16 mouse cellular contexts compared by ENCODE assay signal in genomic region chr9:77586806-77587591, GRCm38 (mm10). TPM values are rescaled to one million over a fixed set of nuclear protein-coding genes. Genes with fewer than 3 reads are reported as not detected.
DNase-seq lines count a peak whose midpoint lies in the region; ATAC-seq and TF ChIP-seq lines count a peak whose summit lies in the region.
"Had no signal": no experiment of that assay in that cellular context is flagged by ENCODE, and none has a peak within 500 bp of the region (broad histone marks: within the 10 kb centered on the region; RNA-seq: fewer than 3 reads in every experiment).

No protein-coding gene starts in this region.

- peak overlapping the region; percentile 10; the same call in 1 of the 2 replicates for H3K27ac ChIP-seq in midbrain, embryonic 10.5 days (replicated peaks)
- H3K27ac ChIP-seq in midbrain, embryonic 11.5 days (ENCODE audit: low read depth, low read length) = no peak overlapping the region
- H3K27ac ChIP-seq in CH12.LX (ENCODE audit: insufficient read depth, low read depth) = peak overlapping the region; percentile 68
- H3K27ac ChIP-seq in forebrain, embryonic 12.5 days = 0 out of 2 replicates have a peak overlapping the region, but pooled peaks have one; percentile 21
- peak overlapping the region; percentile 48; the same call in 1 of the 2 replicates for H3K27ac ChIP-seq in stomach, embryonic 15.5 days
- H3K27ac ChIP-seq: intestine, embryonic 15.5 days; kidney, postnatal 0 days; macrophage; neural tube, embryonic 15.5 days had no signal

- no peaks in the 10 kb centered on the region for H3K36me3 ChIP-seq in midbrain, embryonic 10.5 days
- no peaks in the 10 kb centered on the region for H3K36me3 ChIP-seq in midbrain, embryonic 11.5 days (ENCODE audit: control insufficient read depth, insufficient read depth, low read length)
- H3K36me3 ChIP-seq in CH12.LX (replicated peaks in 1 of 2; ENCODE audit: control insufficient read depth in 1 of 2, insufficient read depth in 1 of 2, low read length in 1 of 2) = no peaks in the 10 kb centered on the region
- no peaks in the 10 kb centered on the region for H3K36me3 ChIP-seq in forebrain, embryonic 12.5 days (replicated peaks)
- H3K36me3 ChIP-seq in stomach, embryonic 15.5 days = no peaks in the 10 kb centered on the region
- H3K36me3 ChIP-seq: intestine, embryonic 15.5 days; neural tube, embryonic 15.5 days had no signal

- peak; percentile 98 for TF ChIP-seq EP300 in CH12.LX (IDR thresholded peaks at IDR 0.05; ENCODE audit: low read length)

- H3K79me2 ChIP-seq in CH12.LX (replicated peaks; ENCODE audit: control insufficient read depth, extremely low read depth, insufficient read depth, poor library complexity, severe bottlenecking) = no peaks in the 10 kb centered on the region

- no peaks in the 10 kb centered on the region for H3K9me3 ChIP-seq in midbrain, embryonic 10.5 days (replicated peaks)
- no peaks in the 10 kb centered on the region for H3K9me3 ChIP-seq in midbrain, embryonic 11.5 days (ENCODE audit: control insufficient read depth, low read length)
- H3K9me3 ChIP-seq in CH12.LX (replicated peaks; ENCODE audit: low read length) = peaks cover 3% of the 10 kb centered on the region
- H3K9me3 ChIP-seq in forebrain, embryonic 12.5 days = no peaks in the 10 kb centered on the region
- no peaks in the 10 kb centered on the region for H3K9me3 ChIP-seq in stomach, embryonic 15.5 days
- H3K9me3 ChIP-seq: intestine, embryonic 15.5 days; neural tube, embryonic 15.5 days had no signal

- TF ChIP-seq CTCF in CH12.LX (conservative IDR thresholded peaks at IDR 0.05 in 1 of 2, IDR thresholded peaks at IDR 0.05 in 1 of 2; ENCODE audit: low read depth in 2 of 2, low read length in 2 of 2) = no peak

- in situ Hi-C loops in CH12.LX (cut with MboI; ENCODE audit: low pct_ligation_motif_present, low pct_unique_long_range_greater_than_20kb, low sequenced_read_pairs) = no loop called here

- peaks cover 16% of the 10 kb centered on the region for H3K4me1 ChIP-seq in midbrain, embryonic 10.5 days
- no peaks in the 10 kb centered on the region; the same call in 1 of the 2 replicates for H3K4me1 ChIP-seq in midbrain, embryonic 11.5 days (ENCODE audit: control insufficient read depth, insufficient read depth, low read length)
- peaks cover 7 to 25% of the 10 kb centered on the region in 2 experiments for H3K4me1 ChIP-seq in CH12.LX (ENCODE audit: control insufficient read depth in 1 of 2, insufficient read depth in 2 of 2)
- peaks cover 16% of the 10 kb centered on the region for H3K4me1 ChIP-seq in forebrain, embryonic 12.5 days
- no peaks in the 10 kb centered on the region for H3K4me1 ChIP-seq in stomach, embryonic 15.5 days
- H3K4me1 ChIP-seq: intestine, embryonic 15.5 days; neural tube, embryonic 15.5 days had no signal

- DNase-seq in midbrain, embryonic 10.5 days (ENCODE audit: low spot score) = no peak
- no peak for DNase-seq in midbrain, embryonic 11.5 days (ENCODE audit: low spot score, missing footprints)
- DNase-seq in CH12.LX (ENCODE audit: extremely low read depth) = peak; percentile 93
- DNase-seq in adipocyte (ENCODE audit: low spot score) = no peak
- DNase-seq: cerebellum, adult 2 months; heart, postnatal 36 days; layer of hippocampus, adult 9-11 months; left cerebral cortex, postnatal 4 days had no signal

- WGBS in midbrain, embryonic 10.5 days = 56% methylated on average over 6 of the region's 6 CpGs
- WGBS in midbrain, embryonic 11.5 days = 52% methylated on average over 6 of the region's 6 CpGs
- 23% methylated on average over 6 of the region's 6 CpGs for WGBS in forebrain, embryonic 12.5 days
- 65% methylated on average over 6 of the region's 6 CpGs for WGBS in stomach, embryonic 15.5 days

- TF ChIP-seq RAD21 in CH12.LX (IDR thresholded peaks at IDR 0.05; ENCODE audit: low read depth, low read length) = peak; percentile 14

- no peak overlapping the region for H3K4me3 ChIP-seq in midbrain, embryonic 10.5 days
- H3K4me3 ChIP-seq in midbrain, embryonic 11.5 days (ENCODE audit: low read depth, low read length) = no peak overlapping the region
- H3K4me3 ChIP-seq in CH12.LX (replicated peaks in 1 of 3; ENCODE audit: low read depth in 2 of 3, low read length in 2 of 3, poor library complexity in 1 of 3) = peak overlapping the region in 1 of 3 experiments; percentile 0
- no peak overlapping the region for H3K4me3 ChIP-seq in forebrain, embryonic 12.5 days (replicated peaks)
- H3K4me3 ChIP-seq in stomach, embryonic 15.5 days (replicated peaks) = no peak overlapping the region
- H3K4me3 ChIP-seq: erythroblast, embryonic 14.5 days; intestine, embryonic 15.5 days; neural tube, embryonic 15.5 days had no signal

- no peak overlapping the region for H3K9ac ChIP-seq in midbrain, embryonic 11.5 days (ENCODE audit: low read length)
- peak overlapping the region; percentile 18 for H3K9ac ChIP-seq in CH12.LX (ENCODE audit: insufficient read depth, low read depth)
- no peak overlapping the region for H3K9ac ChIP-seq in forebrain, embryonic 12.5 days
- H3K9ac ChIP-seq in stomach, embryonic 15.5 days = no peak overlapping the region
- H3K9ac ChIP-seq: intestine, embryonic 15.5 days; neural tube, embryonic 15.5 days had no signal

- ATAC-seq in midbrain, embryonic 11.5 days (ENCODE audit: low FRiP score) = no peak
- peak; percentile 27; the same call in 1 of the 2 replicates for ATAC-seq in forebrain, embryonic 12.5 days (ENCODE audit: low FRiP score)
- no peak for ATAC-seq in stomach, embryonic 15.5 days (ENCODE audit: insufficient read depth, low FRiP score, low read depth)
- no peak for ATAC-seq in granulocyte monocyte progenitor cell, adult 5-6 weeks (replicated peaks; ENCODE audit: poor library complexity, severe bottlenecking)
- ATAC-seq: intestine, embryonic 15.5 days had no signal

- peak; percentile 53 for TF ChIP-seq POLR2A in CH12.LX (IDR thresholded peaks at IDR 0.05; ENCODE audit: low read depth, low read length)

- dilution Hi-C loops in CH12.LX (cut with MboI; ENCODE audit: extremely low pct_ligation_motif_present, extremely low pct_unique_long_range_greater_than_20kb, low sequenced_read_pairs) = no loop called here

- H3K27me3 ChIP-seq in midbrain, embryonic 10.5 days (ENCODE audit: low read depth, poor library complexity, severe bottlenecking) = no peaks in the 10 kb centered on the region
- H3K27me3 ChIP-seq in midbrain, embryonic 11.5 days (ENCODE audit: control insufficient read depth, insufficient read depth, low read length) = no peaks in the 10 kb centered on the region
- no peaks in the 10 kb centered on the region for H3K27me3 ChIP-seq in CH12.LX (replicated peaks)
- H3K27me3 ChIP-seq in forebrain, embryonic 12.5 days = no peaks in the 10 kb centered on the region
- H3K27me3 ChIP-seq in stomach, embryonic 15.5 days (replicated peaks) = no peaks in the 10 kb centered on the region
- H3K27me3 ChIP-seq: intestine, embryonic 15.5 days; neural tube, embryonic 15.5 days had no signal

- H3K4me2 ChIP-seq in midbrain, embryonic 11.5 days = no peak overlapping the region
- peak overlapping the region; percentile 48 for H3K4me2 ChIP-seq in CH12.LX (ENCODE audit: insufficient read depth, low read depth, poor library complexity, severe bottlenecking)
- H3K4me2 ChIP-seq in forebrain, embryonic 12.5 days = no peak overlapping the region
- H3K4me2 ChIP-seq in stomach, embryonic 15.5 days = no peak overlapping the region
- H3K4me2 ChIP-seq: intestine, embryonic 15.5 days; neural tube, embryonic 15.5 days had no signal

TF ChIP-seq in CH12.LX, 34 proteins besides CTCF, POLR2A, EP300 and RAD21 (continues in another document):
- TF ChIP-seq CHD2 (IDR thresholded peaks at IDR 0.05; ENCODE audit: low read length) (peak; percentile 84), TCF12 (IDR thresholded peaks at IDR 0.05; ENCODE audit: low read depth, low read length) (peak; percentile 92), MXI1 (IDR thresholded peaks at IDR 0.05; ENCODE audit: low read depth, low read length) (peak; percentile 74; the same call in 1 of the 2 replicates), E2F4 (IDR thresholded peaks at IDR 0.05; ENCODE audit: insufficient replicate concordance, low read depth, low read length) (no peak), MYC (IDR thresholded peaks at IDR 0.05; ENCODE audit: low read depth, low read length) (peak; percentile 70), MAFK (IDR thresholded peaks at IDR 0.05; ENCODE audit: insufficient replicate concordance, low read length) (peak; percentile 73), IRF4 (IDR thresholded peaks at IDR 0.05; ENCODE audit: low read depth, low read length) (peak; percentile 100), MAZ (IDR thresholded peaks at IDR 0.05; ENCODE audit: low read depth, low read length) (peak; percentile 71; the same call in 1 of the 2 replicates), ZNF384 (IDR thresholded peaks at IDR 0.05; ENCODE audit: low read depth, low read length) (0 out of 2 replicates have a peak, but pooled peaks have one; percentile 11), JUND (conservative IDR thresholded peaks at IDR 0.05; ENCODE audit: low read depth, low read length) (peak; percentile 98), JUN (IDR thresholded peaks at IDR 0.05; ENCODE audit: insufficient read depth, low read depth, low read length) (peak; percentile 95)

RNA-seq across cellular contexts. Expression of gene Lrrc1, which starts 42.3 kb away (rescaled TPM):
- 5.8 and 6.5 TPM in 2 replicates for polyA plus RNA-seq in midbrain, embryonic 10.5 days (2016; fragmentation: Nextera tagmentation; extraction: Ambion mirVana)
- polyA plus RNA-seq in midbrain, embryonic 11.5 days (2014; fragmentation: Nextera tagmentation; extraction: Ambion mirVana) = 5.0 and 6.6 TPM in 2 replicates
- total RNA-seq in CH12.LX (2012; rRNA removed) (12.5 and 15.4 TPM in 2 replicates), CH12.LX (2014; rRNA removed) (15.7 and 15.8 TPM in 2 replicates)
- 14.9 and 15.8 TPM in 2 replicates for polyA plus RNA-seq in CH12.LX (2012; ENCODE audit: insufficient read length, low read depth)
- 18.1 and 21.4 TPM in 2 replicates for polyA plus RNA-seq in forebrain, embryonic 12.5 days (2016; fragmentation: Nextera tagmentation; extraction: Ambion mirVana)
- 17.3 and 17.5 TPM in 2 replicates for polyA plus RNA-seq in stomach, embryonic 15.5 days (2015; fragmentation: Nextera tagmentation; extraction: Ambion mirVana)
- 16.3 and 17.1 TPM in 2 replicates for total RNA-seq in granulocyte monocyte progenitor cell, adult 5-6 weeks (2014; fragmentation: Nextera tagmentation)
- 9.5 and 10.9 TPM in 2 replicates for total RNA-seq in granulocyte monocyte progenitor cell, adult 5-6 weeks (2017)

RNA-seq across cellular contexts. Expression of gene Klhl31, which starts 49.3 kb away (rescaled TPM):
- 0.36 and 0.39 TPM in 2 replicates for polyA plus RNA-seq in midbrain, embryonic 10.5 days (2016; fragmentation: Nextera tagmentation; extraction: Ambion mirVana)
- polyA plus RNA-seq in midbrain, embryonic 11.5 days (2014; fragmentation: Nextera tagmentation; extraction: Ambion mirVana) = 0.14 and 0.32 TPM in 2 replicates
- not detected in 2 replicates for total RNA-seq in CH12.LX (2012; rRNA removed)
- total RNA-seq in CH12.LX (2014; rRNA removed) = not detected in 2 replicates
- polyA plus RNA-seq in CH12.LX (2012; ENCODE audit: insufficient read length, low read depth) = not detected in 2 replicates
- polyA plus RNA-seq in forebrain, embryonic 12.5 days (2016; fragmentation: Nextera tagmentation; extraction: Ambion mirVana) = 0.19 and 0.24 TPM in 2 replicates
- 0.28 and 0.62 TPM in 2 replicates for polyA plus RNA-seq in stomach, embryonic 15.5 days (2015; fragmentation: Nextera tagmentation; extraction: Ambion mirVana)
- total RNA-seq in granulocyte monocyte progenitor cell, adult 5-6 weeks (2014; fragmentation: Nextera tagmentation) = not detected in 2 replicates
- not detected in 2 replicates for total RNA-seq in granulocyte monocyte progenitor cell, adult 5-6 weeks (2017)
- polyA plus RNA-seq: erythroblast, embryonic 14.5 days; macrophage had no signal
